Mouse (Mus musculus) left cerebral cortex, adult 9 months (tissue): ENCODE results near the gene Agrp.

Source experiments
- DNase-seq, 2 experiments: peaks; one replicate each; pipeline ENCODE4 v3.0.0; 2022; ENCODE audit warnings: low spot score in 2 of 2

Agrp gene

GRCm38 (mm10) chr8:105550083-105550482 is 87.1 kb downstream of the Agrp start:
- no peak for DNase-seq

- DNase-seq: no peak
Observed at GRCm38 (mm10) chr8:105549506-105549905, 87.7 kb downstream of the Agrp start.

GRCm38 (mm10) chr8:105546384-105547350 is 90.5 kb downstream of the Agrp start:
- no peak for DNase-seq

GRCm38 (mm10) chr8:105545249-105545648 is 91.9 kb downstream of the Agrp start:
- DNase-seq: peak in 1 of 2 experiments; percentile 29

- no peak for DNase-seq
Observed at GRCm38 (mm10) chr8:105544544-105545205, 92.5 kb downstream of the Agrp start.

- no peak for DNase-seq
Observed at GRCm38 (mm10) chr8:105543703-105544102, 93.5 kb downstream of the Agrp start.

GRCm38 (mm10) chr8:105542808-105543207 is 94.4 kb downstream of the Agrp start:
- no peak for DNase-seq

GRCm38 (mm10) chr8:105542032-105542656 is 95.0 kb downstream of the Agrp start:
- DNase-seq: no peak

GRCm38 (mm10) chr8:105538940-105539339 is 98.3 kb downstream of the Agrp start:
- DNase-seq: no peak

GRCm38 (mm10) chr8:105537011-105537677 is 100.0 kb downstream of the Agrp start:
- no peak for DNase-seq

- DNase-seq: peak in 1 of 2 experiments; percentile 43
Observed at GRCm38 (mm10) chr8:105536546-105536945, 100.6 kb downstream of the Agrp start.

GRCm38 (mm10) chr8:105533892-105534329 is 103.3 kb downstream of the Agrp start:
- DNase-seq: peak in 1 of 2 experiments; percentile 59

GRCm38 (mm10) chr8:105533439-105533838 is 103.8 kb downstream of the Agrp start:
- no peak for DNase-seq

GRCm38 (mm10) chr8:105531774-105532173 is 105.4 kb downstream of the Agrp start:
- no peak for DNase-seq

GRCm38 (mm10) chr8:105529271-105529670 is 107.9 kb downstream of the Agrp start:
- DNase-seq: no peak

GRCm38 (mm10) chr8:105528206-105528605 is 109.0 kb downstream of the Agrp start:
- no peak for DNase-seq

- DNase-seq: no peak
Observed at GRCm38 (mm10) chr8:105527110-105527509, 110.1 kb downstream of the Agrp start.

GRCm38 (mm10) chr8:105522890-105523289 is 114.3 kb downstream of the Agrp start:
- no peak for DNase-seq

GRCm38 (mm10) chr8:105521995-105522769 is 115.0 kb downstream of the Agrp start:
- DNase-seq: no peak

- DNase-seq: no peak
Observed at GRCm38 (mm10) chr8:105521061-105521460, 116.1 kb downstream of the Agrp start.

- no peak for DNase-seq
Observed at GRCm38 (mm10) chr8:105520521-105520920, 116.7 kb downstream of the Agrp start.
